Mouse (Mus musculus) right cerebral cortex, adult 2 months (tissue): ENCODE measurements around the gene Stk36.

Experiments used
- DNase-seq, 2 experiments: peaks; one replicate each; pipeline ENCODE4 v3.0.0; 2021 to 2022; ENCODE audit warnings: low spot score in 2 of 2

Gene Stk36

DNA sequence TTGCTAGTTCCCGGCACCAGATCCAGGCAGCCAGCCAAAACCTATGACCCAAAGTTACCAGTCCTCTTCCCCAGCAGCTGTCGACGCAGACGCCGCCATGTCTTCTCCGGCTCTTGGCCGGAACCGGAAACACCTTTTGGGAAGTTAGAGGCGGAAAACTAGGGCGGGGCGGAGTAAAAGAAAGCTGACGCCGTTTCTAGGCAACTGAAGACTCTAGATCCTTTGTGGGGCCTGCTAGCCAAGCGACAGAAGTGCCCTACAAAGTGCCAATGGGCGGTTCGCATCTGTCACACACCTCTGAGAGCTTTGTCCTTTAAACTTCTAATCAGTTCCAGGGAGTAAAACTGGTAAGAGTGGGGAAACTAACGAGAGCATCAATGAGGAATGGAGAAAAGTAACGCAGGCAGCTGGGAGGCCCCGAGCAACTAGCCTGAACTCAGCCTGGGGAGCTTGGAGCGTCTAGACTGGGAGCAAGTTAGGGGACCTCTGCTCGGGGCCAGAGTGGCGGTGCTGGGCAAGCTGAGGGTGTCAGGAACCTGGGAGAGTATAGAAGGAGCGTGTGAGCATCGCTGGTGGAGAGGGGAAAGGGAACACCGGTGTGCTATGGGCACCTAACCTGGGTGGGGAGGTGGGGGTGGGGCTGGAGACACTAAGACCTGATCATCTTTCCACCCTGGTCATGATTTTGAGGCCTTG lies at the start of gene Stk36, which contains the start of gene Rnf25:
TSS of gene Stk36 (plus strand) at position 179 of the 696 bp plus-strand sequence.
TSS of gene Rnf25 (minus strand) at position 131 of the 696 bp plus-strand sequence.
- DNase-seq, result peak; percentile 88 to 90

DNA sequence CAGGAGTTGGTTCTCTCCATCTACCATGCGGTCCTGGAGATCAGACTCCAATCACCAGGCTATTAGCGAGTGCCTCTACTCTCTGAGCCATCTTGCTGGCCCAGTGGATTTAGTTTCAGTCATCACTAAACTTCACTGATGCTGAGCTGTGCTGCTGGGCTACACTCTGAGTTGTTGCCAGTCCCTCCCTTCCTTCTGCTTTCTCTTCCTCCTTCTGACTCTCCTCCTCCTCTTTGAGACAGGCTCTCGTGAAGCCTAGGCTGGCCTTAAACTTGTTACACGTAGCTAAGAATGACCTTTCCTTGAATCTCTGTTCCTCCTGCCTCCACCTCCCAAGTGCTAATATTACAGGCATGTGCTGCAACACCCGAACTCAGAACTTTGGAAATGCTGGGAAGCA lies 42.2 kb upstream of the Stk36 start:
- no peak for DNase-seq

DNA sequence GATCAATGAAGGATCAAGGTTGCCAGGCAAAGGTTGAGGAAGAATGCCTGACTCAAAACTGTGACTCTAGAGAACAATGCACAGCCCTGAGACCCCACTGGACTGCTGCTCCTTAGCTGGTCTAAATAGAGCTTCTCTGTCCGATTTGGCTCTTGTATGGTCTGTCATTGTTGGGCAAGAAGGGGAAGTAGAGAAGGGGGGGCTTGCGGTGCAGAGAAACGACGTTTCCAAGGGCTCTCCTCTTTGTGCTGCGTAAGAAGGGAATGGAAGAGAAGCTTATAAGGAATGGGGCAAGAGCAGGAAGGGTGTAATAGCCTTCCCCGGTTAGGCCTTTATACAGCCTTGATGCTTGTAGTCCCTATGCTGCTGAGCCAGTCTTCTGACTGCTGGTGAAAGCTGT lies 35.4 kb upstream of the Stk36 start:
- no peak for DNase-seq

DNA sequence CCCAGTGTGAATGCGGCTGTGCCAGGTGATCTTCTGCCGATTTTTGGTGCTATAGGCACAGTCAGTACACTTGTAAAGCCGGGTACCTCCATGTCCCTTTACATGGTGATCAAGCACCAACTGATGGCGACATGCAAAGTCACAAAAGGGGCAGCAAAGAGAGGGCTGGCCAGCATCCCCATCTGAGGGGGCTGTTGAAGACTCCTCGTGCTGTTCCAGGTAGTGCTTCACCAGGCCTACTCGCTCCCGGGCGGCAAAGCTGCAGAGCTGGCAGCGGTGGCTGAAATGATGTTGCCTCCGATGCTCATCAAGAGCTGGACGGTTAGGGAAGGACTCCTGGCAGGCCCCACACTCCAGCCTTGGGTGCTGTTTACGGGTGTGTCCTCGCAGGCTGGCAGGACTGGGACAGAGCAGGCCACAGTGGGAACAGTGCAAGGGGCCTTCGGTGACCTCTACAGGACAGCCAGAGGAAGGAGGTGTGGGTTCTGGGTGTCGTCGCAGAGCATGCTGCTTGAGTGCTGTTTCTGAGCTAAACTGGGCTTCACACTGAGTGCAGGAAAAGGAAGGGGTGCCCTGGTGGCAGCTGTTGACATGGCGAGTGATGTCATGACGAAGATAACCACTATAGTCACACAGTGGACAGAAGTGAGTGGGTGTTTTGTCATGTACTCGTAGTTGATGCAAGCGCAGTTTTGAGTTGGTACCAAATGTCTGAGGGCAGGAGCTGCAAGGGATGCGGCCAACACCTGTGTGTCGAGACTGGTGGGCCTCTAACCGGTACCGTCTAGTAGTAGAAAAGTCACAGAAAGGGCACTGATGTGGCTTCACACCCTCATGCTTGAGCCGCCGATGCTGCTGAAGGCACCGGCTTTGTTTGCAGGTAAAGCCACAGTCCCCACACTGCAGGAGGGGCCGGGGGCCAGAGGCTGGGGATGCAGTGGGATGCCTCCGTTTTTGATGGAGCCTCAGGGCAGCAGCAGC lies 31.2 kb upstream of the Stk36 start:
- DNase-seq, result no peak

DNA sequence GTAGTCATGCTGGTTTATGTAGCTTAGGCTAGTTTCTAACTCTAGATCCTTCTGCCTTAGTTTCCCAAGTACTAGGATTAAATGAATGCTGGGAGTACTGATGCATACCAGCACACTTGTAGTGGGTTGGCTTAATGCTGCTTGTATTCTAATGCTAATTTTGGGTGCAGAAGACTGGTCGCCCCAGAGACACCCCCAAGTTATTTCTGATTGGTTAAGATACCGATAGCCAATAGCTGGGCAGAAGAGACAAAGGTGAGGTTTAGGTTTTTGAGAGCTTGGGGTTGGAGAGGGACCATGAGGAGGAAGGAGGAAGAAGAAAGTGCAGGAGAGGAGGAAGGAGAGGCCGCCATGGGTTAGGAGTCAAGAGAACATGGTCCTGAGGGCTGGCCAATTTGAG lies 18.6 kb upstream of the Stk36 start:
- DNase-seq, result no peak

DNA sequence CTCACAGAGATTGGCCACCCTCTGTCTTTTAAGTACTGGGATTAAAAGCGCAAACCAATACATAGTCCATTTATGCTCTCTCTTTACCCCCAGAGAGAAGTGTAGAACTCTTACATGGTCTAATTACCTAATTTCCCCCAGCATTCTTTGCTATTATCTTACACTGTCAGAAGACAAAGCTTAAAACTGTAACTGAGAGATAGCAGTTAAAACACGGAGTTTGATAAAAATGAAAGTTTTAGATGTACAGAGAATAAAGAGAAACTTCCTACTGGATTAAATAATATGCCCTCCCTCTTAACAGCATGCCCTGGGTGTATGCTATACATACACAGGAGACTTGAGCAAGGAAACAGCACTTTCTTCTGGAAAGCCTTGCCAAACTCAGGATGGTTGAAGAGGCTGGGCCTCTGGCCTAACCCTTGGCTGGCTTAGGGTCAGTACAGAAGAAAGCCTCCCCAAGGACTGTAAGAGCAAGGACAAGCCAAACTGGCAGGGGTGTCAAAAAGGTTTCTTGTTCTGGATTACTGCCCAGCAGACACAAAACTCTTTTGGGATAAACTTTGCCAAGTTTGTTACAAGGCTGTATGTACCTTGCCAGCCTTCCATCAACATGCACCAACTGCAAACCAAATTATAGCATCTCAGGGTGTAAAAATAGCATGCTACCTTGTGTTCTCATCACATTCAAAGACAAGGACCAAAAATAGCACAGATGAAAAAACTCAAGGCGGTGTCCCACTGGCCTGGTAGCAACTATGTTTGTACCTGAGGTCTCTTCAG lies 16.4 kb upstream of the Stk36 start:
- no peak for DNase-seq

DNA sequence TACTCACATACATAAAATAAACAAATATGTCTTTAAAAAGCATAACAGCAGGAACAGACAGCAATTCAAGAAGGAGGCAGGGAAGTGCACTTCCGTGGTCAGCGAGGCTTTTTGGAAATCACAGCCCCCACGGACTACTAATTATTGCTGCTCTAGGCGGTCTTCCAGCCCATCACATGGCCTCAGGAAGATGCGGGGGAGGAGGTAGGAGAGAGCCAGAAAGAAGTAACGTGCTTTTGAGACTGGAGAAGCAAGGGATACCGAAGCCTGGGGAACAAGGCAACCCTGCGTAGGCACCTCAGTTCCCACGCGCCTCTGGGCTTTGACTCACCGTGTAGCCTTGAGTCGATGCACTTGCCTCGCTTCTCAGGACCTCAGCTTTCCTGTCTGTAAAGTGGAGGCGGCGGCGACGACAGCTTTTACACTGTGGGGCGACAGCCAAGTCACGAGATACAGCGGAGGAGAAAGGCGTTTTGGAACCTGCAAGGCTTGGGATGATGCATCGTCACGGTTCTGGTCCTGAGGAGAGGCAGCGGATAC lies 13.9 kb upstream of the Stk36 start:
- DNase-seq, result peak; percentile 85 to 87

DNA sequence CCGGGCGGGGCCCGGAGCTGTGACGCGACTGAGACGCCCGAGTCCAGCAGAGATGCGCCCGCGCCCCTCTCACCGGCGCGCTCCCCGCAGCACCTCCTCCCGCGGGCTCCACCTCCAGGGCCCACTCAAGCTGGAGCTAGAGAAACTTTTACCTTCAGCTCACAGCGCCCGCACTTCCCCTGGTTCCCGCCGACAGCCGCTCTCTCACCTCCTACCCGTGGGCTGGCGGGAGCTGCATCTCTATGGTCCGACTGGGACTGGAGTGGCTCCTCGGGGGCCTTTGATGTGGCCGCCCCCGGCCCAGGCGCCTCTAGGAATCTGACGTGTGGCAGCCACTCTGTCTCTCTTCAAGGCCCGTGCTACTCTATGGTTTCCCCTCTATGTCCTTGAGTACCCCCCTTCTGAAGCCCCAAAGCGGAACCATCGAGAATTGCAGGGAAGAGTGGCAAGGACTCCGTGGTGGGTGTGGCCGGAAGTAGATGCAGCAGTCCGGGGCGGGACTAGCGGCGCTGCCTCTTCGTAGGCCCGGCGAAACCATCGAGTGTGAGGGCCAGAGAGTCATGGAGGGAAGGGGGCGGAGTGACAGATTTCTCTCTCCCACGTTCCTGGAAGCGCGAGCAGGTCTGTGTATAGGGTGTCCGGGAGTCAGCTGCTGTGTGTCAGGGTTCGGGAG lies 13.3 kb upstream of the Stk36 start, which contains the start of the genes Zfp142 and Bcs1l:
TSS of gene Zfp142 (minus strand) at position 474 of the 673 bp plus-strand sequence.
TSS of gene Bcs1l (plus strand) at position 517 of the 673 bp plus-strand sequence.
- peak; percentile 98 to 99 for DNase-seq

DNA sequence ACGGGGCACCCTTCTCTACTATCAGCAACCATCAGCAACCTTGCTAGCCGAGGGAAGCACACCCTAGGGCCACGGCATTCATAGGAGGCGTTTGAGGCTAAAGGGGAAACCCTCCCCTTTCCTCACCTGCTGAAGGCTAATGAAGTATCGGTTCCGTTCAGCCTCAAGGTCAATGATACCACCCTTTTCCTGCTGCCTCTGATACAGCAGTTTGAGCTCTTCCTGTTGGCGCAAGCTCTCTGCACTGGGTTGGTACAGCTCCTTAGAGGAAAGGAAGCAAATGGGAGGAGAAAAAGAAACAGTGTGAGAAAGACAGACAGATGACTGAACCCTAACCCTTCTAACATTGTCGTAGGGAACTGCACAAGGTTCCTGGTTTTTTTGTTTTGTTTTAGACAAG lies 6.8 kb upstream of the Stk36 start:
- DNase-seq, result no peak

DNA sequence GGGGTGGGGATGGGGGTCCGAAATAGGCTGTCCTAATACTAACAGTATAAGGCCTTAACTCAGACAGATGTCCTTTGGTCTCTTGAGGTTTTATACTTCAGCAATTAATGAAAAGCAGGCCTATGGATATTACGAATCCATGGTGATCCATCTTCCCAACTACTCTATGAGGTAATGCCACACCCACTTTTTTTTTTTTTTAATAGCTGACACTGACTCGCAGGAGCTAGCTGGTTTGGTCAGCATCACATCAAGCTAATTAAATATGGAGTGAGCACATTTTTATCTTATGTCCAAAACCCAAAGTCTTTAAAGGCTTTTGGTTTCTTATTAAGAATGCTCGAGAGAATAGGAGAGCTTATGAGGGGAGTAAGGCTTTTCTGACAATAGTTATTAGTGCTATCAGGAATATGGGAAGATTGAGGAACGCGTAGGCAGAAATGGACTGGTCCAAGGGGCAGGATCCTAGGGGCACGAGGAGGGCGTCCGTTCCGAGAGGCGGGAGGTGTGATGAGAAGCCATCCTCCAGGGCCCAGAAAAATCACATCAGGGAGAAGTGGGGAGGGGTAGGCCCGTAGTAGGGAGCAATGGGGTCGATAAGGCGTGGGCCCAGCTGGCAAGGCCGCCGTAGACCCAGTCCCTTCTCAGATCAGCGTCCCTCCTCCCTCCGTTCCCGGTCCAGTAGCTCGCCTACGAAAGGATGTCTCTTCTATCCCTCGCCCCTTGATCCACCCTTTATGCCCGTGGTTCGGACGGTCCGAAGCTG lies 561 bp upstream of the Stk36 start:
- no peak for DNase-seq

DNA sequence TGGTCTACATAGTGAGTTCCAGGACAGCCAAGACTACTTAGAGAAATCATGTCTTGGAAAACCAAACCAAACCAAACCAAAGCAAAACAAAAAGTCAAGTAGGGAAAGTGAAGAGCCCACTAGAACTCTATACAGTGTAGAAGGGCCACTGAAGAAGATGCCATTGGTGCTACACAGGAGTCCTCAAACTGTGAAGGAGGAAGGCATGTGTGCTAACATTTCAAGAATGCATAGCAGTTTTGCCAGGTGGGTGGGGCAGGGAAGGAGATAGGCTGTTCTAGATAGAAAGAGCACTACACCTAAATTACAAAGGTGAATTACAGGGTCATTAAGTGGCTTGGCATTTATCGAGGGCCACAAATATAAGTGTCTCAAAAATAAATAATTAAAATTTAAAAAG lies 22.9 kb downstream of the Stk36 start:
- no peak for DNase-seq

DNA sequence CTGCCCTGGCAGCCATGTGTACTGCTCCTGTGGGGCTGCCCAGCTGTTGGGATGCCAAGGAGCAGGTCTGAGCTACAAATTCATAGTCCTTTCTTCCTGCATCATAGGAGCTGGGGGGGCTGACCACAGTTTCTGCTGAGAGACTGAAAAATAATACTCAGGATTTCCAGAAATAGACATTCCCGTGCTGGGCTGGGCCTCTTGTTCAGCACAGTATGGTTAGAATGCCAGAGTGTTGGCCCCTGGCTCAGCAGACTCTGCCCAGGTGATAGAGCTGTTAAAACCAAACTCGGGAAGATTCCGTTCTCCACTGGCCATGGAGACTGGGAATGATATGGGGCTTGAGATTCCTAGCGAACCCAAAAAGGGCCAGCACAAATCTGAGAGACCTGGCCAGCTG lies 24.8 kb downstream of the Stk36 start:
- no peak for DNase-seq

DNA sequence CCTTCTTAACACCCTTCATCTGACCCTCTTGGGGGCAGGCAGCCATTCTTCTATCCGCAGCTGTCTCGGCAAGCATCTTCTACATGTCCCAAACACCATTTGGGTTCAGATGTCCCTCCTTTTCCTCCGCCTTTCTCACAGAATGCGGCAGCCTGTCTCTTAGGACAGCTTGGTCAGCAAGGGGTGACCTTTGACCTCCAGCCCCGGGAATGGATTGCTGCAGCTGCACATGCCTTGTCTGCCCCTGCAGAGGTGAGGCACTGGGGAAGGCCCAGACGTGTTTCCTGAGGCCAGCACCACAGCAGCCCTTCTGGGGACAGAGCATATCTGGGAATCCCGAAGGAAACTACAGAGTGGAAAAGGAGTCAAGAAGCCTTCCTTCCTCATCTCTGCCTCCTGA lies 26.8 kb downstream of the Stk36 start:
- DNase-seq, result no peak

DNA sequence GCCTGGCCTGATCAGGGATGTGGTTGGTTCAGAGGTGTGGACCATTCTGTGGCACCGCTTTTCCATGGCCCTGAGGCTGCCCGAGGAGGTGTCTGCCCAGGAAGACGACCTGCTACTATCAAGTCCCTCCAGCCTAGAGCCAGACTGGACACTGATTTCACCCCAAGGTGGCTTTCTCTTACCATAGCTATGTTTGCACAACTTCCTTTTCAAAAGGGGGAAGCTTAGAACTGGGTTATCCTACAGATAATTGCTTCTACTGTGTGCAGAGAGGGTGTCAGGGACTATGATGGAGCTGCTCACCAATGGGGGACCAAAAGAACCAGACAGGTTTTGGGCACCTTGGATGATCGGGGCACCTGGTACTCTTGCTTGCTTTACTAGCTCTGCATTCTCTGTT lies 31.5 kb downstream of the Stk36 start:
- DNase-seq, result no peak

DNA sequence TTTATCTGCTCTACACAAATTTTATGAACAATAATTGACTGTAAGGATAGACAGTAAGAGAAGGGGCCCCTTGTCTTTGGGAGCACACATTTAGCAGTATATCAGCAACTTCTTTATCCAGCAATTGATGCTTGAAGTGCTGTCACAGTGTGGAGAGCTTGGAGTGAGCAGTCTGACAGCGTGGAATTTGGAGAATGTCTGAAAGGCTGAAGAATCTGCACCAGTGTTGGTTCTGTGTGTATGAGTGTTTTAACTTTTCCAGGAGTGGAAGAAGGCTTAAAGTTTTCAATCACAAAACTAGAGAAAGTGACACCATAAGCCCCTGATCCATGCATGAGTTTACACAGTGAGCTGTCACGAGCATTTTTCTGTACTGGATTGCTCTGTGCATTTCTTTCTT lies 42.3 kb downstream of the Stk36 start:
- DNase-seq, result no peak

DNA sequence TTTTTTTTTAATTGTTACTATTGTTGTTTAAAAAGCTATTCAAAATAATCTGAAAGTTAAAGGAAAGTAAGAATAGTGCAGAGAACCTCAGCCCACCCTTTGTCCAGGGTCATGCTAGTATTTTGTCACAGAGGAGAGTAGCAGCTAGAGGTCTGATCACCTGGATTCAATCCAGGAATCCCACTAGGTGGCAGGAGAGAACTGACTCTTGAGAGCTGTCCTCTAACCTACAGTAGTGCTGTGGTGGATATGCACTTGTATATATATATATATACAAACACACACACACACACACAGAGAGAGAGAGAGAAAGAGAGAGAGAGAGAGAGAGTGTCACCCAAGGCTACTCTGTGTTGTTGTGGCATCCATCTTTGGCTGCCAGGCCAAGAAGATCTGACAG lies 42.7 kb downstream of the Stk36 start:
- DNase-seq, result no peak

DNA sequence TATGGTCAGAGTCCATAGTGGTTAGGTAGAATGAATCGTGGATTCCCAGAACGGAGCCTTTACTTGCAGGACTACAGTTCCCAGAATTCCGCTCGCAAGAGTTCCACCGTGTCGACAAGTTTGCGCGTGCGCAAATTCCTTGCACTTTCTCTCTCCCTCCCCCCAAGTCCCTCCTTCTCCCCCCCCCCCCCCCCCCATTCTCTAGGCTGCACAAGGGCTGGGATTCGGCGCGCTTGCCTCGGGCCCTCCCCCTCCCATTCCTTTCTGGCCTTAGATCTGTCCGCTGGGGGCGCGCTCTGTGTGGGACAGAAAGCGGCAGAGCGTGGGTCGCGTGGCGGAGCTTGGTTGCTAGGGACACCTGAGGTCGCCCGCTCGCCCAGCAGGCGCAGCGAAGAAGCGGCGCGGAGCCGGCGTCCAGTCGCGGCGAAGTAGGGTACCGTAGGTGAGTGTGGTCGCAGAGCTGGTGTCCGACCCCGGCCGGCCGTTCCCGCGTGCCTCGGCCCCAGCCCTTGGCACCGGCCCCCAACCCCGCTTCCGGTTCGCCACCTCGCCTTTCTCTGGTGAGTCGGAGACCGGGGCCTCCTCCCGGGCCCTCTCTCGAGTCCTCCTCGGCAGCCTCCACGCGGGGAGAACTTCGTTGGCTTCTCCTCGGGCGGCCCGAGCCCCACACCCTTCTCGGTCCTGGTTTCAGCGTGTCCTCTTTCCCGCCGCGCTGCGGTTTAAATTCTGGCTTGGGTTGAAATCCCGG lies 60.4 kb downstream of the Stk36 start, which contains the start of gene Ttll4:
TSS of gene Ttll4 (plus strand) at position 298 of the 748 bp plus-strand sequence.
- peak; percentile 90 to 91 for DNase-seq

DNA sequence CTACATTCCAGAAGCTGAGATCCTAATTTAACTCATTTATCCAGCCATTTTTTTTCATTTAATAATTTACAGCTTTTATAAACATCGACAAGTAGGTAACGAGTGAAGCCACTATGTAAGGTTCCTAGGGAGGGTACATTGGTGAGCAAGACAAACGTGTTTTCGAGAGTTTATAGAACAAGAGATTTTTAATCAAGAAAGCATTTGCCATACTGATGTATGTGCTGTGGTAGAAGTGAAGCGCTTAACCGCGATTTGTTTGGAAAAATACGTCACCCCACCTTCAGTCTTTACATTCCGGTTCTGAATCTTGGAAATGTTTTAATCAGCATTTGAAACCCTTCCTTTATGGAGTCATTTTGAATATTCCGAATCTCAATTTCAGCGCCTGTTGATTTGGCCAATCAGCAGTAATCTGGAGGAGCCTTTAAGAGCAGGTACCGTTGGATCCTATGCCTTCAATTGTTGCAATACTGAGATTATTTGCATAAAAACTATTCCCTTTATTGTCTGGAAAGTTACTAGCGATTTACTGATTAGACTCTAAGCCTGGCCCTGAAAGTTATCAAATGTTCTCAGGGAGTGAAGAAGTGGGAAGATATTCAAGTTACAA lies 61.1 kb downstream of the Stk36 start:
- DNase-seq, result no peak

DNA sequence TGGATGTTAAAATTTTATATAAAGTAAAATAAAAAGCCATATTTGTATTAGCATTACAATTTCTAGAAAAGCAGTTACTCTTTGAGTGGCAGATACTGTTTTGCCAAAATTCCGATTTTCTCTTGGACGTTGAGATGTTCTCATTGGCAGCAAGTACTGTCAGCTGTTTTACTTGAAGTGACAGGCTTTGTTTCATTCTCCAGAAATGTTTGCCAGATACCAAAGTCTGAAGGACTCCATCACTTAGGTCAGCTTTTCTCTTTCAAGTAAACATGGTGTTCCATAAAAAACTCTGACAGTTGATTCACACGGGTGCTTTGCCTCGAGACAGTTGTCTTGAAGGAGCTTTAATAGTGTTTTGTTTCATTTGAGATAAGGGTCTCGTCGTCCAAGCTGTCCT lies 63.9 kb downstream of the Stk36 start:
- no peak for DNase-seq
